Mouse (Mus musculus) regulatory T cell (primary cell): ENCODE measurements around the gene Dus2.

Source experiments
- in situ Hi-C: fragments of 300-600 bp; cut with MboI, MseI; formaldehyde crosslinking; loops from one replicate; pipeline ENCODE4 v1.15.1; 2025; ENCODE audit warnings: high pct_unique_total_duplicates

The Dus2 gene

GRCm38 (mm10) chr8:106044151-106044550, 53.0 kb downstream of the Dus2 start:
- in situ Hi-C loops, result no loop called here

- in situ Hi-C loops, result no loop called here
Observed at GRCm38 (mm10) chr8:106046872-106047559, 55.9 kb downstream of the Dus2 start.

GRCm38 (mm10) chr8:106047854-106048630, 56.9 kb downstream of the Dus2 start:
- in situ Hi-C loops, result no loop called here

GRCm38 (mm10) chr8:106049840-106050239, 58.7 kb downstream of the Dus2 start:
- in situ Hi-C loops, result loop anchor here (25.0 kb wide), 1 partner anchor 1413 kb away; the partner anchor contains the start of genes Ciao2b and Rrad

GRCm38 (mm10) chr8:106051068-106051467, 59.9 kb downstream of the Dus2 start:
- in situ Hi-C loops, result loop anchor here (25.0 kb wide), 1 partner anchor 1414 kb away; the partner anchor contains the start of genes Ciao2b and Rrad

- in situ Hi-C loops, result loop anchor here (25.0 kb wide), 1 partner anchor 1415 kb away; the partner anchor contains the start of genes Ciao2b and Rrad
Observed at GRCm38 (mm10) chr8:106052510-106053089, 61.5 kb downstream of the Dus2 start.

- in situ Hi-C loops, result loop anchor here (25.0 kb wide), 1 partner anchor 1417 kb away; the partner anchor contains the start of genes Ciao2b and Rrad
Observed at GRCm38 (mm10) chr8:106054190-106054811, 63.2 kb downstream of the Dus2 start.

- in situ Hi-C loops, result loop anchor here (25.0 kb wide), 1 partner anchor 1418 kb away; the partner anchor contains the start of genes Ciao2b and Rrad
Observed at GRCm38 (mm10) chr8:106055038-106055437, 63.9 kb downstream of the Dus2 start.

GRCm38 (mm10) chr8:106056455-106056982, 65.4 kb downstream of the Dus2 start:
- in situ Hi-C loops, result loop anchor here (25.0 kb wide), 1 partner anchor 1419 kb away; the partner anchor contains the start of genes Ciao2b and Rrad

GRCm38 (mm10) chr8:106058731-106059612, 67.8 kb downstream of the Dus2 start, which contains the start of gene Nfatc3:
Gene Nfatc3 (plus strand): TSS chr8:106058840.
- in situ Hi-C loops, result loop anchor here (25.0 kb wide), 1 partner anchor 1422 kb away; the partner anchor contains the start of genes Ciao2b and Rrad

GRCm38 (mm10) chr8:106059613-106060371, 68.7 kb downstream of the Dus2 start:
- in situ Hi-C loops, result loop anchor here (25.0 kb wide), 1 partner anchor 1422 kb away; the partner anchor contains the start of genes Ciao2b and Rrad

GRCm38 (mm10) chr8:106060521-106060920, 69.4 kb downstream of the Dus2 start:
- in situ Hi-C loops, result loop anchor here (25.0 kb wide), 1 partner anchor 1423 kb away; the partner anchor contains the start of genes Ciao2b and Rrad

GRCm38 (mm10) chr8:106061686-106062085, 70.5 kb downstream of the Dus2 start:
- in situ Hi-C loops, result loop anchor here (25.0 kb wide), 1 partner anchor 1424 kb away; the partner anchor contains the start of genes Ciao2b and Rrad

- in situ Hi-C loops, result loop anchor here (25.0 kb wide), 1 partner anchor 1426 kb away; the partner anchor contains the start of genes Ciao2b and Rrad
Observed at GRCm38 (mm10) chr8:106063046-106063445, 71.9 kb downstream of the Dus2 start.

- in situ Hi-C loops, result loop anchor here (25.0 kb wide), 1 partner anchor 1429 kb away; the partner anchor contains the start of genes Ciao2b and Rrad
Observed at GRCm38 (mm10) chr8:106066721-106067120, 75.6 kb downstream of the Dus2 start.

GRCm38 (mm10) chr8:106069565-106069964, 78.4 kb downstream of the Dus2 start:
- in situ Hi-C loops, result loop anchor here (25.0 kb wide), 1 partner anchor 1432 kb away; the partner anchor contains the start of genes Ciao2b and Rrad

GRCm38 (mm10) chr8:106072113-106072512, 81.0 kb downstream of the Dus2 start:
- in situ Hi-C loops, result loop anchor here (25.0 kb wide), 1 partner anchor 1435 kb away; the partner anchor contains the start of genes Ciao2b and Rrad

GRCm38 (mm10) chr8:106074236-106074635, 83.1 kb downstream of the Dus2 start:
- in situ Hi-C loops, result loop anchor here (25.0 kb wide), 1 partner anchor 1437 kb away; the partner anchor contains the start of genes Ciao2b and Rrad
